Mouse (Mus musculus): Measurements from ENCODE around the gene B4galnt2. TPM values are rescaled to one million over a fixed set of nuclear protein-coding genes. Genes with fewer than 3 reads are reported as not detected.
A peak's percentile ranks its signal among the peaks of the same experiment; 100 is the strongest.

The B4galnt2 gene
- total and polyA plus RNA-seq, 3 experiments = 0.15 to 4.5 TPM; not detected in 1

GRCm38 (mm10) chr11:95824877-95825243 is 89.8 kb downstream of the B4galnt2 start:
- H3K9me3 ChIP-seq (replicated peaks; ENCODE audit: insufficient read depth, low read length) = no peaks in the 10 kb centered on the region
- peak; percentile 66 for DNase-seq (ENCODE audit: low read depth, low spot score)
- H3K9ac ChIP-seq (ENCODE audit: control insufficient read depth, low read depth, low read length, poor library complexity, severe bottlenecking) = peak overlapping the region; percentile 85
- peaks cover 29 to 44% of the 10 kb centered on the region in 2 experiments for H3K4me1 ChIP-seq (ENCODE audit: control insufficient read depth in 1 of 2, insufficient read depth in 2 of 2, low read length in 2 of 2)
- H3K79me2 ChIP-seq (ENCODE audit: control insufficient read depth, insufficient read depth, low read length, poor library complexity) = peaks cover 5% of the 10 kb centered on the region; the same call in 1 of the 2 replicates
- H3K4me3 ChIP-seq (ENCODE audit: control insufficient read depth in 1 of 2, insufficient read depth in 1 of 2, low read depth in 2 of 2, low read length in 2 of 2) = peak overlapping the region; percentile 69 to 93
- no peak overlapping the region for H3K27ac ChIP-seq (ENCODE audit: control insufficient read depth, low read depth, low read length)
- TF ChIP-seq HCFC1 (IDR thresholded peaks at IDR 0.05; ENCODE audit: low read depth, low read length) (no peak), TBP (IDR thresholded peaks at IDR 0.05; ENCODE audit: low read depth, low read length) (no peak), TCF12 (IDR thresholded peaks at IDR 0.05; ENCODE audit: low read depth, low read length) (no peak), CHD2 (IDR thresholded peaks at IDR 0.05; ENCODE audit: low read length) (no peak), RCOR1 (IDR thresholded peaks at IDR 0.05; ENCODE audit: low read depth, low read length) (no peak), MYC (IDR thresholded peaks at IDR 0.05; ENCODE audit: low read depth, low read length) (no peak), SMC3 (IDR thresholded peaks at IDR 0.05; ENCODE audit: low read depth, low read length) (no peak), ELF1 (IDR thresholded peaks at IDR 0.05; ENCODE audit: low read depth, low read length) (no peak), GATA1 (IDR thresholded peaks at IDR 0.05; ENCODE audit: low read depth, low read length) (no peak), NRF1 (IDR thresholded peaks at IDR 0.05; ENCODE audit: insufficient read depth, low read depth, low read length, poor library complexity, severe bottlenecking) (no peak), USF2 (IDR thresholded peaks at IDR 0.05; ENCODE audit: borderline replicate concordance in 1 of 2, insufficient read depth in 1 of 2, low read depth in 1 of 2, low read length in 2 of 2) (no peak), MYB (IDR thresholded peaks at IDR 0.05; ENCODE audit: low read depth, low read length) (no peak), MAX (IDR thresholded peaks at IDR 0.05; ENCODE audit: low read length) (no peak)
- no peaks in the 10 kb centered on the region for H3K27me3 ChIP-seq (ENCODE audit: control insufficient read depth in 1 of 2, insufficient read depth in 2 of 2, low read length in 2 of 2)
- peaks cover 0 to 32% of the 10 kb centered on the region in 2 experiments; a peak in 2 of 4 replicates for H3K36me3 ChIP-seq (ENCODE audit: control insufficient read depth in 1 of 2, insufficient read depth in 2 of 2, low read length in 2 of 2)

- H3K4me1 ChIP-seq (ENCODE audit: control insufficient read depth in 1 of 2, insufficient read depth in 2 of 2, low read length in 2 of 2) = peaks cover 29 to 39% of the 10 kb centered on the region in 2 experiments
- H3K27ac ChIP-seq (ENCODE audit: control insufficient read depth, low read depth, low read length) = peak within 1 kb of the TSS; percentile 27
- peak within 1 kb of the TSS; percentile 85 for H3K9ac ChIP-seq (ENCODE audit: control insufficient read depth, low read depth, low read length, poor library complexity, severe bottlenecking)
- DNase-seq (ENCODE audit: low read depth, low spot score) = peak; percentile 97
- H3K36me3 ChIP-seq (ENCODE audit: control insufficient read depth in 1 of 2, insufficient read depth in 2 of 2, low read length in 2 of 2) = peaks cover 0 to 32% of the 10 kb centered on the region in 2 experiments; a peak in 2 of 4 replicates
- H3K4me3 ChIP-seq (ENCODE audit: control insufficient read depth in 1 of 2, insufficient read depth in 1 of 2, low read depth in 2 of 2, low read length in 2 of 2) = peak within 1 kb of the TSS; percentile 69 to 93
- H3K79me2 ChIP-seq (ENCODE audit: control insufficient read depth, insufficient read depth, low read length, poor library complexity) = peaks cover 5% of the 10 kb centered on the region; the same call in 1 of the 2 replicates
- H3K9me3 ChIP-seq (replicated peaks; ENCODE audit: insufficient read depth, low read length) = no peaks in the 10 kb centered on the region
- no peaks in the 10 kb centered on the region for H3K27me3 ChIP-seq (ENCODE audit: control insufficient read depth in 1 of 2, insufficient read depth in 2 of 2, low read length in 2 of 2)
- TF ChIP-seq HCFC1 (IDR thresholded peaks at IDR 0.05; ENCODE audit: low read depth, low read length) (peak; percentile 70), POLR2A (IDR thresholded peaks at IDR 0.05; ENCODE audit: control insufficient read depth in 1 of 2, insufficient read depth in 1 of 2, low read depth in 1 of 2, low read length in 2 of 2, poor library complexity in 1 of 2) (peak; percentile 95 to 98), ZMIZ1 (IDR thresholded peaks at IDR 0.05; ENCODE audit: low read depth, low read length) (peak; percentile 96), TCF12 (IDR thresholded peaks at IDR 0.05; ENCODE audit: low read depth, low read length) (peak; percentile 32; the same call in 1 of the 2 replicates), POLR2AphosphoS2 (IDR thresholded peaks at IDR 0.05; ENCODE audit: low read length) (peak; percentile 94; the same call in 1 of the 2 replicates), SMC3 (IDR thresholded peaks at IDR 0.05; ENCODE audit: low read depth, low read length) (peak; percentile 18; the same call in 1 of the 2 replicates), ELF1 (IDR thresholded peaks at IDR 0.05; ENCODE audit: low read depth, low read length) (peak; percentile 38; the same call in 1 of the 2 replicates), CHD2 (IDR thresholded peaks at IDR 0.05; ENCODE audit: low read length) (no peak), MAZ (IDR thresholded peaks at IDR 0.05; ENCODE audit: low read depth, low read length) (peak; percentile 74; the same call in 1 of the 2 replicates), ZNF384 (IDR thresholded peaks at IDR 0.05; ENCODE audit: low read depth, low read length) (no peak), CHD1 (IDR thresholded peaks at IDR 0.05; ENCODE audit: low read depth, low read length) (no peak; the same call in 1 of the 2 replicates), MAX (IDR thresholded peaks at IDR 0.05; ENCODE audit: low read length) (peak; percentile 95), BHLHE40 (IDR thresholded peaks at IDR 0.05; ENCODE audit: borderline replicate concordance, low read depth, low read length) (peak; percentile 92), ZKSCAN1 (IDR thresholded peaks at IDR 0.05; ENCODE audit: low read depth, low read length) (no peak), UBTF (IDR thresholded peaks at IDR 0.05; ENCODE audit: borderline replicate concordance, insufficient read depth, low read depth, low read length) (no peak), RAD21 (IDR thresholded peaks at IDR 0.05; ENCODE audit: low read depth, low read length) (no peak), MYC (IDR thresholded peaks at IDR 0.05; ENCODE audit: low read depth, low read length) (peak; percentile 93), POLR2AphosphoS5 (IDR thresholded peaks at IDR 0.05; ENCODE audit: borderline replicate concordance, low read depth, low read length) (no peak), CTCF (IDR thresholded peaks at IDR 0.05 in 2 of 3, conservative IDR thresholded peaks at IDR 0.05 in 1 of 3; ENCODE audit: control insufficient read depth in 1 of 3, insufficient read depth in 1 of 3, low read depth in 2 of 3, low read length in 3 of 3, poor library complexity in 1 of 3, severe bottlenecking in 1 of 3) (0 out of 6 replicates have a peak, but pooled peaks of 1 of the 3 experiments have one; percentile 0), SIN3A (IDR thresholded peaks at IDR 0.05; ENCODE audit: low read length) (peak; percentile 77), NELFE (IDR thresholded peaks at IDR 0.05; ENCODE audit: low read depth, low read length) (peak; percentile 95), TBP (IDR thresholded peaks at IDR 0.05; ENCODE audit: low read depth, low read length) (0 out of 2 replicates have a peak, but pooled peaks have one; percentile 44), MXI1 (IDR thresholded peaks at IDR 0.05; ENCODE audit: low read depth, low read length) (peak; percentile 90)
Measured at GRCm38 (mm10) chr11:95824071-95824876, 90.4 kb downstream of the B4galnt2 start, which contains the start of gene Phospho1. Gene Phospho1, plus strand, starts transcription at chr11:95824499.

Measured in MEL (cell line).